Mouse (Mus musculus) kidney, embryonic 14.5 days (tissue): ENCODE measurements around the gene Homer3. TPM values are rescaled to one million over a fixed set of nuclear protein-coding genes. Genes with fewer than 3 reads are reported as not detected.
A peak's percentile ranks its signal among the peaks of the same experiment; 100 is the strongest.

Experiments used
- ATAC-seq: fragments of 200-750 bp; cut with Nextera tagmentation; 2 replicates; pipeline ENCODE4 v1.8.0; 2017; ENCODE audit warnings: moderate number of reproducible peaks, mild to moderate bottlenecking, moderate TSS enrichment, moderate library complexity; ENCODE audit not compliant: low FRiP score, low TSS enrichment
- H3K27ac ChIP-seq: fragments of 300-500 bp; sonication (generic); 2 replicates; pipeline ENCODE4 v1.5.1; 2014; ENCODE audit warnings: low read depth, mild to moderate bottlenecking, low read length, moderate library complexity, mixed read lengths
- H3K27me3 ChIP-seq: fragments of 300-500 bp; sonication (generic); 2 replicates; pipeline ENCODE4 v1.6.1; 2014; ENCODE audit warnings: mild to moderate bottlenecking, low read length; ENCODE audit not compliant: control insufficient read depth, insufficient read depth
- H3K36me3 ChIP-seq: fragments of 300-500 bp; sonication (generic); 2 replicates; pipeline ENCODE4 v1.6.1; 2014; ENCODE audit warnings: low read length, mixed read lengths; ENCODE audit not compliant: control insufficient read depth, insufficient read depth
- H3K4me1 ChIP-seq: fragments of 300-500 bp; sonication (generic); 2 replicates; pipeline ENCODE4 v1.6.1; 2014; ENCODE audit warnings: low read length, mixed read lengths; ENCODE audit not compliant: control insufficient read depth, insufficient read depth
- H3K4me2 ChIP-seq: fragments of 300-500 bp; sonication (generic); replicated peaks from 2 replicates; pipeline ENCODE4 v1.6.1; 2014; ENCODE audit warnings: low read depth, mild to moderate bottlenecking, low read length
- H3K4me3 ChIP-seq: fragments of 300-500 bp; sonication (generic); 2 replicates; pipeline ENCODE4 v1.5.1; 2014; ENCODE audit warnings: mild to moderate bottlenecking, low read length
- H3K9ac ChIP-seq: fragments of 300-500 bp; sonication (generic); 2 replicates; pipeline ENCODE4 v1.6.1; 2014; ENCODE audit warnings: low read depth, mild to moderate bottlenecking, low read length, moderate library complexity
- H3K9me3 ChIP-seq: fragments of 300-500 bp; sonication (generic); 2 replicates; pipeline ENCODE4 v1.6.1; 2016; ENCODE audit warnings: low read length; ENCODE audit not compliant: control insufficient read depth
- WGBS: fragments of 180-500 bp; shearing (Covaris S2); extraction: QIAGEN DNeasy Blood & Tissue Kit; methylation state at CpG from one replicate; pipeline ENCODE4 v1.1.7; 2014; 5-methylcytosine and 5-hydroxymethylcytosine counted together
- polyA plus RNA-seq: library from polyadenylated mRNA; unstranded; fragments of >200 nt; fragmentation: Nextera tagmentation; extraction: Ambion mirVana; gene quantifications from 2 replicates; pipeline ENCODE4 v1.2.1, GENCODE M21; 2014

Gene Homer3
- polyA plus RNA-seq, 1 experiment from 2014 or later = 70.2 TPM

DNA sequence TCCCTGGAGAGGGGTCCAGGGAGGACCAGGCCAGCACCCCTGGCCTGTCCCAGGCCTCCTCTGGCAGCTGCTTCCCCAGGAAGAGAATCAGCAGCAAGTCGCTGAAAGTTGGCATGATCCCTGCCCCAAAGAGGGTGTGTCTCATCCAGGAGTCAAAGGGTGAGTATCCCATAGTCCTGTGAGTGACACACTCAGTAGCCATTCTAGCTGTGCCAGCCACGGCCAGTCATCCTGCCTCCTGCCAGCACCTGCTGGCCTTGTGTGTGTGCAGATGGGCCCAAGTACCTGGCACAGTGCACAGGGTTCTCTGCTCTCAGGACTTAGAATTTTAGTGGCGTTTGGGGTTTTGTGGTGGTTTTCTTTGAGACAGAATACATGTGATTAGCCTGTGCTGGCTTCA, 25.2 kb upstream of the Homer3 start:
- peaks cover 96% of the 10 kb centered on the region for H3K36me3 ChIP-seq
- H3K9me3 ChIP-seq = no peaks in the 10 kb centered on the region
- ATAC-seq = no peak
- no peak overlapping the region for H3K9ac ChIP-seq
- H3K27ac ChIP-seq = no peak overlapping the region
- H3K4me3 ChIP-seq = no peak overlapping the region
- WGBS = 80% methylated on average over 3 of the region's 3 CpGs
- H3K4me2 ChIP-seq = no peak overlapping the region
- no peaks in the 10 kb centered on the region for H3K27me3 ChIP-seq
- no peaks in the 10 kb centered on the region for H3K4me1 ChIP-seq

DNA sequence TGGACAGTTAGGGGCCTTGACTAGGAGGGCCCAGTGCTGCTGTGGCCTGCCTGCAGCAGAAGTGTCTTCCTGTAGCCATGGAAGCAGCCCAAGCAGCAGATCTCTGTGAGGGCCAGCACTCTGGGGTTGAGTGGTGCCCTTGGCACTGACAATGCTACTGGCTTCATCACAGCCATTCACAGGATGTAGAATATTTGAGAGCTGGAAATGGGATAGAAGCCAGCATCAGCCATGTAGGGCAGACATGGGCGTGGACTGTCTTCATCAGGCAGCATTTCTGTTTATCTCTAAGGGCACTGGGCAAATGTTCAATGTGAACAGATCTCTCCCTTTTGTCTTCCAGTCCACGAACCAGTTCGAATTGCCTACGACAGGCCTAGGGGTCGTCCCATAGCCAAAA, 24.0 kb upstream of the Homer3 start:
- ATAC-seq = no peak
- H3K27ac ChIP-seq = no peak overlapping the region
- H3K4me2 ChIP-seq = no peak overlapping the region
- WGBS = 93% methylated on average over 5 of the region's 5 CpGs
- H3K9me3 ChIP-seq = no peaks in the 10 kb centered on the region
- H3K4me3 ChIP-seq = no peak overlapping the region
- peaks cover 96% of the 10 kb centered on the region for H3K36me3 ChIP-seq
- no peak overlapping the region for H3K9ac ChIP-seq
- H3K27me3 ChIP-seq = no peaks in the 10 kb centered on the region
- no peaks in the 10 kb centered on the region for H3K4me1 ChIP-seq

DNA sequence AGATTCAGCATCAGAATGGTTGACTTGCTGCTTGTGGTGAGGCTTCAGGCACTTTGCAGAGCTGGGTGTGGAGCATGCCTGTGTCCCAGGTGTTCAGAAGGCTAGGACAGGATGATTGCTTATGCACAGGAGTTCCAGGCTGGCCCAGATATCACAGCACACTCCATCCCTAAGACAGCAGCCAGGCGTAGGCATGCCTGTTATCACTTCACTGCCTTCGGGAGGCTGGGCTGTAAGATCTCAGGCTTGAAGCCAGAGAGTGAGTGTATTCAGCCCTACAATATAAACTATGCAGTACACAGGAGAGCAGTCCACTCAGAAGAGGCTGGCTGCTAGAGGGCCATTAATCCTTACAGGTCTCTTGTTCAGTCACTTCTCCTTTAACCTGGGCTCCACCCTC, 23.6 kb upstream of the Homer3 start:
- Histone ChIP-seq H3K4me2 (no peak overlapping the region), H3K27ac (no peak overlapping the region), H3K4me1 (no peaks in the 10 kb centered on the region), H3K9me3 (no peaks in the 10 kb centered on the region), H3K9ac (no peak overlapping the region), H3K4me3 (no peak overlapping the region), H3K36me3 (peaks cover 96% of the 10 kb centered on the region), H3K27me3 (no peaks in the 10 kb centered on the region)
- no peak for ATAC-seq
- WGBS = 80% methylated on average over 2 of the region's 2 CpGs

DNA sequence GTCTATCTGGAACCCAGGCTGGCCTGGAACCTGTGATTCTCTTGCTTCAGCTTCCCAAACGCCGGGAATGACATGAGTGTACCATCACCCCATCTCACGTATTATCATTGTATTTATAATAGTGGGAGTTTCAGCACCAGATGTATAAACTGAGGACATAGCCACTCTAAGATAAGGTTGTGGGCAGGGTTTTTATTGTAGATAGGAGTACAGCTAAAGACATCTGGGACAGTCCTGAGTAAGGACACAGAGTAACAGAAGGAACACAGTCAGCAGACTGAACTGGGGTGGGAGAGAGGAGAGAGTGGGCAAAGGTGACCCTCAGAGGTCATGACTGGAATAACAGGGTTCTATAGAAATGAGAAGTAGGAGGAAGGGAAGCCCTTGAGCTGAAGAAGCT, 15.0 kb upstream of the Homer3 start:
- no peak overlapping the region for H3K4me3 ChIP-seq
- no peaks in the 10 kb centered on the region for H3K9me3 ChIP-seq
- H3K9ac ChIP-seq = no peak overlapping the region
- no peak for ATAC-seq
- 81% methylated on average over 3 of the region's 3 CpGs for WGBS
- H3K27ac ChIP-seq = no peak overlapping the region
- H3K36me3 ChIP-seq = peaks cover 24% of the 10 kb centered on the region
- H3K4me1 ChIP-seq = no peaks in the 10 kb centered on the region
- H3K27me3 ChIP-seq = no peaks in the 10 kb centered on the region
- no peak overlapping the region for H3K4me2 ChIP-seq

DNA sequence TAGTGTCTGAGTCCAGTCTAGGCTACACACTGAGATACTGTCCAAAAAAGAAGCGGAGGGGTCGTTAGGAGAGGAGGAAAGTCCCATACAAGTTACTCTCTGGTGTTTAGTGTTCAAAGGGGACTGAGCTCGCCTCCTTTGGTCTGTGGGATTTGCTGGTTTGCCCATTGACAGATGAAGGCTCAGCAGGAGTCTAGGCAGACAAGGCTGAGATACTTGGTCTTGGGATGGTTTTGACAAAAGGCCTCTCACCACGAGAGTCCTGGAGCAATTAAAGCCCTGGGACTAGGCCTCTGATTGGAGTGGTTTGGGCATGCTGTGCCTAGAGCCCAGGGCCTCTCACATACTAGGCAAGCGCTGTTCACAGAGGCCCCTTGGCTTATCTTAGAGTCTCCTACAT, 14.3 kb upstream of the Homer3 start:
- H3K27me3 ChIP-seq = no peaks in the 10 kb centered on the region
- H3K4me1 ChIP-seq = no peaks in the 10 kb centered on the region
- no peaks in the 10 kb centered on the region for H3K9me3 ChIP-seq
- no peak overlapping the region for H3K9ac ChIP-seq
- H3K36me3 ChIP-seq = peaks cover 18% of the 10 kb centered on the region
- H3K4me3 ChIP-seq = no peak overlapping the region
- no peak overlapping the region for H3K27ac ChIP-seq
- no peak for ATAC-seq
- 71% methylated on average over 5 of the region's 5 CpGs for WGBS
- no peak overlapping the region for H3K4me2 ChIP-seq

DNA sequence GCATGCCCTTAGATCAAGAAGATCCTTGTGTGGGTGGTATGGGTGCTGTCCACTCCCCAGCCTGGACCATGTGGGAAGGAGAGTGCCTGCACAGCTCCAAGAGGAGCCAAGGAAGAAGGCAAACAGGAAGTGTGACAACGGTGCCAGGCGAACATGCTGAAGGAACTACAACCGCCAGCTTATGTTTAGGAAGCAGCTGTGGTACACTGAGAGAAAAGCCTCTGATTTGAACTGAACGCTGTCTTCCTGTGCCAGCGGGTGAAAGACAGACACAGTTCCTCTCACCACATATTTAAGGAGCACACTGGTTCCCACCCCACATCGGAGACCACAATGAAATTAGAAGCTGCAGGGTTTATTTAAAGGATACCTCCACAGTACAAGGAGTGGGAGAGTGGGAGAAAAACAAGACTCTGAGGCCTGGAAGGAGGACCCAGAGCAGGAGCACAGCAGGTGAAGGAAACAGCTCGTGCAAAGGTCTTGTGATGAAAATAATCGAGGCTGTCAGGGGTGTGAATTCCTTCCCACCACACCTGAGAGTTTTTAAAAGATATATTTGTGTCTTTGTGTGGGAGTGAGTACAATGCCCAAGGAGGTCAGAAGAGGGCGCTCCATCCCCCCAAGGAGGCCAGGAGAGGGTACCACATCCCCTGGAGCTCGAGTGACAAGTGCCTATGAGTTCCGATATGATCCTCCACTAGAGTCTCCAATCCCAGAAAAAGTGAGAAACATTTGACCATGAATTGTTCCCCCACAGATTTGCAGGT, 13.6 kb upstream of the Homer3 start:
- Histone ChIP-seq H3K4me1 (no peaks in the 10 kb centered on the region), H3K9me3 (no peaks in the 10 kb centered on the region), H3K27ac (no peak overlapping the region), H3K4me2 (no peak overlapping the region), H3K9ac (no peak overlapping the region), H3K36me3 (peaks cover 12% of the 10 kb centered on the region), H3K4me3 (no peak overlapping the region), H3K27me3 (no peaks in the 10 kb centered on the region)
- no peak for ATAC-seq
- 53% methylated on average over 11 of the region's 11 CpGs for WGBS

DNA sequence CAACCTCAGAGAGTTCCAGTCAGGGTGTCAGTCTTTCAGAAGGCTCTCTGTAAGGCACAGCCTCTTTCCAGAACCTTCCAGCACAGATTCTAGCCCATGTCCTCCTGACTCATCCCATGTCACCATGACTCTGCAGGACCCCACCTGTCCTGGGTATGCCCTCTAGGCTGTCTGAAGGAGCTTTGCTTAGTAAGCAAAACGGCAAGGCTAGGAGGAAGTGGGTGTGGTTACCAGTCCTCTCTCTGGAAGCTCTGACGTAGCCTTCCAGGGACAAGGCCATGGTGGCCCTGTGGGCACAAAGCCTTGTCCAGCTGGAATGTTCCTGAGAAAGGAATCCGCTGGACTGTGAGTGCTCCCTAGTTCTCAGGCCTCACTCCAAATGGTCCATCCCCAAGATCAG, 9.7 kb upstream of the Homer3 start:
- no peaks in the 10 kb centered on the region for H3K27me3 ChIP-seq

DNA sequence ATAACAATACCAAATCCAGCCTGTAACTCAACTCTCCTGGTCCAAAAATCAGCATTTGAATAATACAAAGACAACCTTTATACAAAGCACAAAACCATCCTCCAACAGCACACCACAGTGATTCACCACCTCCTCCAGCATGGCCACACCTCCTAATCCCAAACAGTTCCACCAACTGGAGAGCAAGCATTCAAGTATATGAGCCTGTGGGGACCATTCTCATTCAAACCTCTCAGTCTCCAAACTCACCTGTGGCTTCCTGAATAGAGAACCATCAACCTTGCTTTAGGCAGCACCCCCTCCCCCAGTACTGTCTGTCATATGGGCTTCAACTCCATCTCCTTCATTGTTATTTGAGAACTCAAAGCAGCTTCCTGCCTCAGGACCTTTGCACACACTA, 8.3 kb upstream of the Homer3 start:
- Histone ChIP-seq H3K27ac (no peak overlapping the region), H3K4me3 (no peak overlapping the region), H3K27me3 (no peaks in the 10 kb centered on the region), H3K9ac (no peak overlapping the region), H3K9me3 (no peaks in the 10 kb centered on the region; the same call in 1 of the 2 replicates), H3K4me1 (peaks cover 4% of the 10 kb centered on the region; the same call in 1 of the 2 replicates), H3K36me3 (no peaks in the 10 kb centered on the region), H3K4me2 (no peak overlapping the region)
- ATAC-seq = no peak

More for the DNA sequence above, 9.7 kb upstream of the Homer3 start:
- WGBS = 42% methylated on average over 3 of the region's 3 CpGs
- no peaks in the 10 kb centered on the region; the same call in 1 of the 2 replicates for H3K9me3 ChIP-seq
- H3K27ac ChIP-seq = no peak overlapping the region
- H3K4me1 ChIP-seq = peaks cover under 1% of the 10 kb centered on the region; the same call in 1 of the 2 replicates
- peak; percentile 41; the same call in 1 of the 2 replicates for ATAC-seq
- H3K4me2 ChIP-seq = no peak overlapping the region
- no peak overlapping the region for H3K4me3 ChIP-seq
- H3K9ac ChIP-seq = no peak overlapping the region
- H3K36me3 ChIP-seq = no peaks in the 10 kb centered on the region

DNA sequence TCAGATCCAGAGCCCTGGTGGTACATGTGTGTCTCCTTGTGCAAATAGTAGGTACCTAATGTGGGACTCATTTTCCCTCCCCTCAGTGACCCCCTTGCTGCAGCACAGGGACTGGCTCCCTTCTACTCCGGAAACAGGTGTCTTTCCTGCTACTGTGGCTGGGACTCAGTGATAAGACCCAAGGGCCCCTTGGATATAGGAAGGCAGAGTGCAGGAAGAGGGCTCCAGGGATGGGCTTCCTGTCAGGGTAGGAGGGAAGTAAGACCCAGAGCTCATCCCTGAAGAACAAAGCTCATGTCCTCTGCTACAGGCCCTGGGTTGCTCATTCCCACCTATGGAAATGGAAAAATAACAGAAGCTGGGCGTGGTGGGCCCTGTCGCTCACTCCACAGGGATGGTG, 6.2 kb upstream of the Homer3 start:
- Histone ChIP-seq H3K36me3 (no peaks in the 10 kb centered on the region), H3K9ac (no peak overlapping the region), H3K4me3 (no peak overlapping the region), H3K9me3 (no peaks in the 10 kb centered on the region; the same call in 1 of the 2 replicates), H3K27me3 (no peaks in the 10 kb centered on the region), H3K4me2 (no peak overlapping the region), H3K27ac (peak overlapping the region; percentile 15; the same call in 1 of the 2 replicates), H3K4me1 (peaks cover 7% of the 10 kb centered on the region; the same call in 1 of the 2 replicates)
- 82% methylated on average over 3 of the region's 3 CpGs for WGBS
- ATAC-seq = peak; percentile 17; the same call in 1 of the 2 replicates
